Mouse (Mus musculus): Measurements from ENCODE around the gene Mrpl42. TPM values are rescaled to one million over a fixed set of nuclear protein-coding genes. Genes with fewer than 3 reads are reported as not detected.
A peak's percentile ranks its signal among the peaks of the same experiment; 100 is the strongest.

Gene Mrpl42
- total RNA-seq, 2 experiments from 2014 or later: 127 to 153 TPM

- ATAC-seq (ENCODE audit: poor library complexity, severe bottlenecking): no peak
These were observed 43.5 kb downstream of the Mrpl42 start for GRCm38 (mm10) chr10:95458050-95458806.

- ATAC-seq (ENCODE audit: poor library complexity, severe bottlenecking): no peak
These were observed 44.2 kb downstream of the Mrpl42 start for GRCm38 (mm10) chr10:95457367-95458049.

GRCm38 (mm10) chr10:95456103-95456502, 45.6 kb downstream of the Mrpl42 start:
- no peak for ATAC-seq (ENCODE audit: poor library complexity, severe bottlenecking)

GRCm38 (mm10) chr10:95453282-95453681, 48.5 kb downstream of the Mrpl42 start:
- no peak for ATAC-seq (ENCODE audit: poor library complexity, severe bottlenecking)

- no peak for ATAC-seq (ENCODE audit: poor library complexity, severe bottlenecking)
These were observed 52.7 kb downstream of the Mrpl42 start for GRCm38 (mm10) chr10:95449033-95449432.

- peak; percentile 98 for ATAC-seq (ENCODE audit: poor library complexity, severe bottlenecking)
These were observed 53.8 kb downstream of the Mrpl42 start for GRCm38 (mm10) chr10:95447954-95448353.

GRCm38 (mm10) chr10:95445104-95446056, 56.4 kb downstream of the Mrpl42 start:
- no peak for ATAC-seq (ENCODE audit: poor library complexity, severe bottlenecking)

GRCm38 (mm10) chr10:95442334-95442733, 59.4 kb downstream of the Mrpl42 start:
- peak; percentile 21; the same call in 1 of the 2 replicates for ATAC-seq (ENCODE audit: poor library complexity, severe bottlenecking)

GRCm38 (mm10) chr10:95440566-95440965, 61.2 kb downstream of the Mrpl42 start:
- ATAC-seq (ENCODE audit: poor library complexity, severe bottlenecking): no peak

- no peak for ATAC-seq (ENCODE audit: poor library complexity, severe bottlenecking)
These were observed 61.9 kb downstream of the Mrpl42 start for GRCm38 (mm10) chr10:95439718-95440339.

- no peak for ATAC-seq (ENCODE audit: poor library complexity, severe bottlenecking)
These were observed 62.8 kb downstream of the Mrpl42 start for GRCm38 (mm10) chr10:95438941-95439340.

Other genes starting within 250 kb of the Mrpl42 start
- gene Cradd, start 177.8 kb downstream of the Mrpl42 start, total RNA-seq (2015): 20.3 and 20.5 TPM in 2 replicates
- gene Cradd, start 177.8 kb downstream of the Mrpl42 start, total RNA-seq (2017): 3.6 and 7.3 TPM in 2 replicates
- 0.74 and 0.84 TPM in 2 replicates for gene Socs2, start 84.8 kb downstream of the Mrpl42 start, total RNA-seq (2015)
- gene Socs2, start 84.8 kb downstream of the Mrpl42 start, total RNA-seq (2017): 0.77 and 0.84 TPM in 2 replicates
- gene Ube2n, start 13.2 kb upstream of the Mrpl42 start, total RNA-seq (2015): 344 and 363 TPM in 2 replicates
- 135 and 144 TPM in 2 replicates for gene Ube2n, start 13.2 kb upstream of the Mrpl42 start, total RNA-seq (2017)
- 131 and 141 TPM in 2 replicates for gene Nudt4, start 62.2 kb upstream of the Mrpl42 start, total RNA-seq (2015)
- 98.7 and 122 TPM in 2 replicates for gene Nudt4, start 62.2 kb upstream of the Mrpl42 start, total RNA-seq (2017)
- 0.52 TPM in 1 of 2 replicates, not detected in the other for gene Anapc15-ps, start 171.5 kb upstream of the Mrpl42 start, total RNA-seq (2015)
- not detected in 2 replicates for gene Anapc15-ps, start 171.5 kb upstream of the Mrpl42 start, total RNA-seq (2017)